Mouse (Mus musculus): Measurements from ENCODE around the gene Pou3f4. TPM values are rescaled to one million over a fixed set of nuclear protein-coding genes. Genes with fewer than 3 reads are reported as not detected.

Gene Pou3f4
- polyA plus RNA-seq, 1 experiment, result 4.1 TPM

DNA sequence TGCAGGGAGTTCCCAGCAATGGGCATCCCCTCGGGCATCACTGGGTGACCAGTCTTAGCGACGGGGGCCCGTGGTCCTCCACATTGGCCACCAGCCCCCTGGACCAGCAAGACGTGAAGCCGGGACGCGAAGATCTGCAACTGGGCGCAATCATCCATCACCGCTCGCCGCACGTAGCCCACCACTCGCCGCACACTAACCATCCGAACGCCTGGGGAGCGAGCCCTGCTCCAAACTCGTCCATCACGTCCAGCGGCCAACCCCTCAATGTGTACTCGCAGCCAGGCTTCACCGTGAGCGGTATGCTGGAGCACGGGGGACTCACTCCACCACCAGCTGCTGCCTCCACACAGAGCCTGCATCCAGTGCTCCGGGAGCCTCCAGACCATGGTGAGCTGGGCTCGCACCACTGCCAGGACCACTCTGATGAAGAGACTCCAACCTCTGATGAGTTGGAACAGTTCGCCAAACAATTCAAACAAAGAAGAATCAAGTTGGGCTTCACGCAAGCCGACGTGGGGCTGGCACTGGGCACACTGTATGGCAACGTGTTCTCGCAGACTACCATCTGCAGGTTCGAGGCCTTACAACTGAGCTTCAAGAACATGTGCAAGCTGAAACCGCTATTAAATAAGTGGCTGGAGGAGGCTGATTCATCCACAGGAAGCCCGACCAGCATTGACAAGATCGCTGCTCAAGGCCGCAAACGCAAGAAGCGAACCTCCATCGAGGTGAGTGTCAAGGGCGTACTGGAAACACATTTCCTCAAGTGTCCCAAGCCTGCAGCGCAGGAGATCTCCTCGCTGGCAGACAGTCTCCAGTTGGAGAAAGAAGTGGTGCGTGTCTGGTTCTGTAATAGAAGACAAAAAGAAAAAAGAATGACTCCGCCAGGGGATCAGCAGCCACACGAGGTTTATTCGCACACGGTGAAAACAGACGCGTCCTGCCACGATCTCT is 790 bp downstream of the Pou3f4 start:
- H3K27ac ChIP-seq (ENCODE audit: insufficient read depth, low read length), result no peak overlapping the region
- H3K4me1 ChIP-seq (ENCODE audit: control insufficient read depth, insufficient read depth, low read length), result 0 out of 2 replicates have a peak, but pooled peaks cover 2% of the 10 kb centered on the region
- TF ChIP-seq CTCF (IDR thresholded peaks at IDR 0.05; ENCODE audit: borderline replicate concordance, insufficient read depth, low read depth, low read length), result no peak
- no peak for TF ChIP-seq POLR2A (IDR thresholded peaks at IDR 0.05; ENCODE audit: borderline replicate concordance, insufficient read depth, low read length)
- no peaks in the 10 kb centered on the region for H3K27me3 ChIP-seq (ENCODE audit: control insufficient read depth, insufficient read depth, low read length)
- 8% methylated on average over 52 of the region's 52 CpGs for WGBS
- DNase-seq, result peak in 1 of 2 experiments; percentile 16
- H3K4me3 ChIP-seq (replicated peaks; ENCODE audit: insufficient read depth, low read depth, low read length), result peak overlapping the region; percentile 65

DNA sequence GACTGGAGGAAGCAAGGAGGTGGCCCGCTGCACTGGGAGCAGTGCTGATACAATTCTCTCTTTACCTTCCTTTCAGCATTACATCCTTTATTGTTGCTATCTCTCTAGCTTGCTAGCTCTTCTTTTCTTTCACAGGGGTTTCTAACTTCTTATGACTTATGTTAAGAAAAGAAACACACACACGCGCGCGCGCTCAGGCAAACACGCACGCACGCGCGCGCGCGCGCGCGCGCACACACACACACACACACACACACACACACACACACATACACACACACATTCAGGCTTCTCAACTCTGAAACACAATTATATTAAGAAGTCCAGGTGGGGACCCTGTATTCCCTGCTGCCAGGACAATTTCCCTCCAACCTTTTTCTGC is 1.5 kb downstream of the Pou3f4 start:
- H3K27ac ChIP-seq (ENCODE audit: insufficient read depth, low read length), result no peak overlapping the region
- WGBS, result 28% methylated on average over 18 of the region's 18 CpGs
- TF ChIP-seq POLR2A (IDR thresholded peaks at IDR 0.05; ENCODE audit: borderline replicate concordance, insufficient read depth, low read length), result no peak
- no peak for TF ChIP-seq CTCF (IDR thresholded peaks at IDR 0.05; ENCODE audit: borderline replicate concordance, insufficient read depth, low read depth, low read length)

DNA sequence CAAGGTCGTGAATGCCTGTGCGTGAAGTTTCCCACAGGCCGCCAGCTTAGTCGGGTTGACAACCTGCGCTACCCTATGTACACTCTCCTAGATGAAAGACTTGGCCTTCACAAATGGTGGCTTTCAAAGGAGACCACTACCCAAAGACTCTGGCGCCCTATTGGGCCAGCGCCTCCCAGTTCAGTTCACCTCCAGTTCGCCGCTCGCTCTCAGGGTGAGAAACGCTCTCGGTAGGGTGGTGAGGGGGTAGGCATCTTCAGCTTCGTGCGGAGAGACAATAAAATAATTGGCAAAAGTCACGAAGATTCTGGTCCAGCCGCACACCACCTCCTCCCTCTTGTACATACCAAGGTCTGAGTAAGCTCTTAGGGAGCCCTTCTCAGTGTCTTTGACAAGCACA is 2.5 kb downstream of the Pou3f4 start:
- H3K4me3 ChIP-seq (replicated peaks; ENCODE audit: insufficient read depth, low read depth, low read length), result peak overlapping the region; percentile 49
- WGBS, result 6% methylated on average over 16 of the region's 16 CpGs
- no peak for TF ChIP-seq POLR2A (IDR thresholded peaks at IDR 0.05; ENCODE audit: borderline replicate concordance, insufficient read depth, low read length)
- no peak for TF ChIP-seq CTCF (IDR thresholded peaks at IDR 0.05; ENCODE audit: borderline replicate concordance, insufficient read depth, low read depth, low read length)
- no peaks in the 10 kb centered on the region for H3K27me3 ChIP-seq (ENCODE audit: control insufficient read depth, insufficient read depth, low read length)
- DNase-seq, result peak in 1 of 2 experiments; percentile 12
- no peak overlapping the region for H3K27ac ChIP-seq (ENCODE audit: insufficient read depth, low read length)
- 0 out of 2 replicates have a peak, but pooled peaks cover 2% of the 10 kb centered on the region for H3K4me1 ChIP-seq (ENCODE audit: control insufficient read depth, insufficient read depth, low read length)

More for the DNA sequence above, 1.5 kb downstream of the Pou3f4 start:
- DNase-seq, result no peak
- Histone ChIP-seq H3K4me1 (ENCODE audit: control insufficient read depth, insufficient read depth, low read length) (0 out of 2 replicates have a peak, but pooled peaks cover 2% of the 10 kb centered on the region), H3K27me3 (ENCODE audit: control insufficient read depth, insufficient read depth, low read length) (no peaks in the 10 kb centered on the region), H3K4me3 (replicated peaks; ENCODE audit: insufficient read depth, low read depth, low read length) (peak overlapping the region; percentile 65)

DNA sequence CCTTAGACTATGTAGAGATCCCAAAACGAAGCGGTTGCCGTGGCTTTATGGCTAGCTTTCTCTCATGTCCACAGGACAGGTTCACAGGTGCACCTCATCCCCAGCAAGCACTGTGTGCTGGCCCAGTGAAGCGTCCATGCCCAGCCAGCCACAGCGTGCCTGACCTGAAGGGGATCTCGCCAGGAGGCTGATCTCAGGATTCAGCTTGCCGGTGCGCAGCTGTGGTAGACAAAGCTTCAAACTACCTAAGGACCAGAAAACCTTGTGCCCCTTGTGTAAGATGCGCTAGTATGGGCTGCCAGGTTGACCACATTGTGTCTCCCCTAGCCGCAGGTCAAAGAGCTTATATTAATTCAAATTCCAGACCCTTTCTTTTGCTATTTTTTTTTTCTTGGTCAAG is 3.1 kb downstream of the Pou3f4 start:
- Histone ChIP-seq H3K4me1 (ENCODE audit: control insufficient read depth, insufficient read depth, low read length) (0 out of 2 replicates have a peak, but pooled peaks cover 2% of the 10 kb centered on the region), H3K4me3 (replicated peaks; ENCODE audit: insufficient read depth, low read depth, low read length) (peak overlapping the region; percentile 40), H3K27ac (ENCODE audit: insufficient read depth, low read length) (no peak overlapping the region), H3K27me3 (ENCODE audit: control insufficient read depth, insufficient read depth, low read length) (no peaks in the 10 kb centered on the region)
- no peak for DNase-seq
- no peak for TF ChIP-seq CTCF (IDR thresholded peaks at IDR 0.05; ENCODE audit: borderline replicate concordance, insufficient read depth, low read depth, low read length)
- TF ChIP-seq POLR2A (IDR thresholded peaks at IDR 0.05; ENCODE audit: borderline replicate concordance, insufficient read depth, low read length), result no peak
- WGBS, result 19% methylated on average over 10 of the region's 10 CpGs

DNA sequence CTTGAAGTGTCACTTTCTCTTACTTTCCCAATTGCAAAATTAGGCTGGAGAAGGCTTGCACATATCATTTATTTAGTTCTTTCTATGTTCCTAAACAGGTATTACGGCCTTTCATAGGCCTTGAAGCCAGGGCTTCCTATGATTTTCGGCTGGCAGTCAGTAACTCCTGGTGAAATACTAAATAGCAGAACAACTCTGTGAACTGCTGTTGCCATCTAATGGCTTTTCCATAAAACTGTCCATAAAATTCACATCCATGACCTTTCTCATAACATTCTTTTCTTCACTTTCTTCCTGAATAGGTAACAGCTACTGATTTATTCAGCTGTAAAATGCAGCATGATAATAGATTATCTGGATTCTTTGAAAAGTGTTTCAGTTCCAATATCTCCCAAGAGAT is 23.4 kb downstream of the Pou3f4 start:
- 49% methylated on average over 2 of the region's 2 CpGs for WGBS
- no peaks in the 10 kb centered on the region for H3K27me3 ChIP-seq (ENCODE audit: control insufficient read depth, insufficient read depth, low read length)
- no peaks in the 10 kb centered on the region for H3K4me1 ChIP-seq (ENCODE audit: control insufficient read depth, insufficient read depth, low read length)
- H3K4me3 ChIP-seq (replicated peaks; ENCODE audit: insufficient read depth, low read depth, low read length), result no peak overlapping the region
- DNase-seq, result no peak
- no peak for TF ChIP-seq CTCF (IDR thresholded peaks at IDR 0.05; ENCODE audit: borderline replicate concordance, insufficient read depth, low read depth, low read length)
- TF ChIP-seq POLR2A (IDR thresholded peaks at IDR 0.05; ENCODE audit: borderline replicate concordance, insufficient read depth, low read length), result no peak
- no peak overlapping the region for H3K27ac ChIP-seq (ENCODE audit: insufficient read depth, low read length)

DNA sequence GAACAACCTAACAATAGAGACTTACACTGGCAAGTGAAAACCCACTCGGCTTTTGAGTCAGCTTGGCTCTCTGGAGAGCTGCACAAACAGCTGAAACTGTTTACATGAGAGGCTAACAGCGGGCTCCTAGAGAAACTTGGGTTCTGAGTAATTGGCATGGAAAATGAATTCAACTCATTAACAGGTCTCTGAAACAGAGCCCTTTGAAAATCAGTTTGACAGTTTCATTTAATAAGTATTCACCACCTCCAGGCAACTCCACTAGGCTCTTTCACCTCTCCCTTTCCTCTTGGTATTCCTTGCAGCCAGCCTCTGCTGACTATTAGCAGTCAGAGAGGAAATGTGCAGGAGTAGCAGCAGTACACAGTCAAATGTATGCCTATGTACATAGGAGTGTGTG is 37.2 kb downstream of the Pou3f4 start:
- WGBS, result 13% methylated on average over 2 of the region's 2 CpGs
- no peak for DNase-seq
- H3K27me3 ChIP-seq (ENCODE audit: control insufficient read depth, insufficient read depth, low read length), result no peaks in the 10 kb centered on the region
- H3K4me1 ChIP-seq (ENCODE audit: control insufficient read depth, insufficient read depth, low read length), result no peaks in the 10 kb centered on the region
- no peak overlapping the region for H3K27ac ChIP-seq (ENCODE audit: insufficient read depth, low read length)
- H3K4me3 ChIP-seq (replicated peaks; ENCODE audit: insufficient read depth, low read depth, low read length), result no peak overlapping the region
- TF ChIP-seq CTCF (IDR thresholded peaks at IDR 0.05; ENCODE audit: borderline replicate concordance, insufficient read depth, low read depth, low read length) (no peak), POLR2A (IDR thresholded peaks at IDR 0.05; ENCODE audit: borderline replicate concordance, insufficient read depth, low read length) (no peak)
